Mouse (Mus musculus): ENCODE measurements around the gene 4930568D16Rik. TPM values are rescaled to one million over a fixed set of nuclear protein-coding genes. Genes with fewer than 3 reads are reported as not detected.

4930568D16Rik gene
- polyA plus RNA-seq, 1 experiment = not detected

DNA sequence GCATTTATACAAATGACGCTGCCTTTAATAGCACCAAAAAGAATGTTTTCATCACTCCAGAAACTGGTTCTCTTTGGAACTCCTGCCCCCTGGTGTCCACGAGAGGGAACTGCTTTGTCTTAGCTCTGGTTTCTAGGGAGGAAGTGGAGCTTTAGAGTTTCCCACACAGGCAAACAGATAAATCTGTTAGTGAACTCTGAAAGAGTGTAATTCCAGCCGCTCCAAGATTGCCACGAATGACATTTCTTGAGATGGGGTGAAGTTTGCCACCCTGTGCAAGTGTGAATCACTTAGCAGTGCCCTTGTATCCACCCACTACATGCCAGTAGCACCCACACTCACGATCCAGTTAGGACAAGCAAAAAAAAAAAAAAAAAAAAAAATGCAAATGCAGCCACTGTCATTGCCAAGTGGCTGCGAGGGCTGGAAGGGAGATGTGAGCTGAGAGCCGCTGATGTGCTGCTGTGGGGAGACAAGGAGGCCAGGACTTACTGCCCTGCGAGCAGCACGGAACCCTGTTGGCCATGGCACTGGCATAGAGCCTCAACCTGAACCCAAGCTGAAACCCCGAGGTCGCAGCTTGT lies 30.2 kb upstream of the 4930568D16Rik start:
- Histone ChIP-seq H3K4me1 (ENCODE audit: control insufficient read depth, insufficient read depth, low read length) (no peaks in the 10 kb centered on the region), H3K27me3 (replicated peaks; ENCODE audit: control insufficient read depth, insufficient read depth, low read length) (no peaks in the 10 kb centered on the region), H3K4me3 (ENCODE audit: insufficient read depth, low read depth, low read length) (no peak overlapping the region), H3K36me3 (ENCODE audit: control insufficient read depth, insufficient read depth, low read length) (no peaks in the 10 kb centered on the region), H3K27ac (ENCODE audit: insufficient read depth, low read depth, low read length) (no peak overlapping the region)
- TF ChIP-seq CTCF (conservative IDR thresholded peaks at IDR 0.05; ENCODE audit: insufficient read depth, insufficient read length, low read depth, low read length) = peak; percentile 77
- TF ChIP-seq POLR2A (IDR thresholded peaks at IDR 0.05; ENCODE audit: low read depth, low read length) = no peak
- peak; percentile 67 for DNase-seq
- WGBS = 34% methylated on average over 11 of the region's 11 CpGs

DNA sequence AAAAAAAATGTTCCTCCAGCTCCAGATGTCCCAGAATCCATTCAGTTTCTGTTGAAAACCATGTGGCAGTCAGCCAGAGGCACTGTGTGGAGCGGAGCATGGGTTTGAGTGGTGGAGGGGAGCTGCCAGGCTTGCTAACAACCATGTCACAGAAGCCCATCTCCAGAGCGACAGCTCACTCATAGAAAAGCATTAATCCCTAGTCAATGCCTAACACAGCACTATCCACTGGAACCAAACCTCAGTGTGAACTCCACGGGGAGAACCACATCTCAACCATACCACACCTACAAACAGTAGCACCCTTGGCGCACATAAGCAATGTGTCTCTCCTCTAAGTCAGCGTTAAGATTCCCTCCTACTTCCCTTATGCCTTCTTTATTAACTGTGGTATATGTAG lies 29.6 kb upstream of the 4930568D16Rik start, which contains the start of gene 4930402F06Rik:
4930402F06Rik (minus strand) TSS at position 80 of the 400 bp plus-strand sequence.
- WGBS = 72% methylated on average over 5 of the region's 5 CpGs
- Histone ChIP-seq H3K27me3 (replicated peaks; ENCODE audit: control insufficient read depth, insufficient read depth, low read length) (no peaks in the 10 kb centered on the region), H3K4me3 (ENCODE audit: insufficient read depth, low read depth, low read length) (no peak within 1 kb of the TSS), H3K27ac (ENCODE audit: insufficient read depth, low read depth, low read length) (no peak within 1 kb of the TSS), H3K36me3 (ENCODE audit: control insufficient read depth, insufficient read depth, low read length) (no peaks in the 10 kb centered on the region), H3K4me1 (ENCODE audit: control insufficient read depth, insufficient read depth, low read length) (no peaks in the 10 kb centered on the region)
- no peak for TF ChIP-seq CTCF (conservative IDR thresholded peaks at IDR 0.05; ENCODE audit: insufficient read depth, insufficient read length, low read depth, low read length)
- no peak for TF ChIP-seq POLR2A (IDR thresholded peaks at IDR 0.05; ENCODE audit: low read depth, low read length)
- no peak for DNase-seq

DNA sequence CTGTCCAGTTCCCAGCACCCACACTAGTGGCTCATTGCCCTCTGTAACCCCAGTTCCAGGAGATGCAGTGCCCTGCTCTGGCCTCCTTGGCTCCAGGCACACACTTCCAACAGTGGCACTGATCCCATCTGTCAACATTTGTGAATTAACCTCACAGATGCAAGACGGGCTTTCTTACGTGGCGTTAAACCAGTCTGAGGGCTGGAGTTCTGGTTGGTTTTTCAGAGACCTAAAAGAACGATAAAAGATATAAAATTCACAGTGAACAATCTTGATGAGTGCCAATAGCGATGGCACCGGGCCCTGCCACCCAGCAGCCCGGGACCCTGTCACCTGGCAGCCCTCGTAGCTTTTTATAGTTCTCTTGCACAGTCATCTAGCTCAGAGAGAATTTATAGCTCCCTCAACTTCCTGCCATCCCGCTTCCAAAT lies 17.9 kb upstream of the 4930568D16Rik start:
- TF ChIP-seq POLR2A (IDR thresholded peaks at IDR 0.05; ENCODE audit: low read depth, low read length) (no peak), CTCF (conservative IDR thresholded peaks at IDR 0.05; ENCODE audit: insufficient read depth, insufficient read length, low read depth, low read length) (no peak)
- H3K27me3 ChIP-seq (replicated peaks; ENCODE audit: control insufficient read depth, insufficient read depth, low read length) = no peaks in the 10 kb centered on the region
- no peak for DNase-seq
- no peak overlapping the region for H3K4me3 ChIP-seq (ENCODE audit: insufficient read depth, low read depth, low read length)
- no peaks in the 10 kb centered on the region for H3K4me1 ChIP-seq (ENCODE audit: control insufficient read depth, insufficient read depth, low read length)
- H3K36me3 ChIP-seq (ENCODE audit: control insufficient read depth, insufficient read depth, low read length) = no peaks in the 10 kb centered on the region
- no peak overlapping the region for H3K27ac ChIP-seq (ENCODE audit: insufficient read depth, low read depth, low read length)
- WGBS = 45% methylated on average over 9 of the region's 9 CpGs

- no peaks in the 10 kb centered on the region for H3K36me3 ChIP-seq (ENCODE audit: control insufficient read depth, insufficient read depth, low read length)
- no peaks in the 10 kb centered on the region for H3K27me3 ChIP-seq (replicated peaks; ENCODE audit: control insufficient read depth, insufficient read depth, low read length)
- H3K4me1 ChIP-seq (ENCODE audit: control insufficient read depth, insufficient read depth, low read length) = no peaks in the 10 kb centered on the region
- 71% methylated on average over 9 of the region's 9 CpGs for WGBS
- no peak overlapping the region for H3K4me3 ChIP-seq (ENCODE audit: insufficient read depth, low read depth, low read length)
- DNase-seq = no peak
- H3K27ac ChIP-seq (ENCODE audit: insufficient read depth, low read depth, low read length) = no peak overlapping the region
- no peak for TF ChIP-seq CTCF (conservative IDR thresholded peaks at IDR 0.05; ENCODE audit: insufficient read depth, insufficient read length, low read depth, low read length)
- no peak for TF ChIP-seq POLR2A (IDR thresholded peaks at IDR 0.05; ENCODE audit: low read depth, low read length)
These were observed 11.8 kb upstream of the 4930568D16Rik start for GRCm38 (mm10) chr2:35379306-35379705.

GRCm38 (mm10) chr2:35377600-35377999 lies 10.1 kb upstream of the 4930568D16Rik start:
- Histone ChIP-seq H3K27me3 (replicated peaks; ENCODE audit: control insufficient read depth, insufficient read depth, low read length) (no peaks in the 10 kb centered on the region), H3K4me3 (ENCODE audit: insufficient read depth, low read depth, low read length) (no peak overlapping the region), H3K36me3 (ENCODE audit: control insufficient read depth, insufficient read depth, low read length) (no peaks in the 10 kb centered on the region), H3K27ac (ENCODE audit: insufficient read depth, low read depth, low read length) (no peak overlapping the region), H3K4me1 (ENCODE audit: control insufficient read depth, insufficient read depth, low read length) (no peaks in the 10 kb centered on the region)
- 26% methylated on average over 6 of the region's 6 CpGs for WGBS
- DNase-seq = no peak
- TF ChIP-seq CTCF (conservative IDR thresholded peaks at IDR 0.05; ENCODE audit: insufficient read depth, insufficient read length, low read depth, low read length) = no peak
- TF ChIP-seq POLR2A (IDR thresholded peaks at IDR 0.05; ENCODE audit: low read depth, low read length) = no peak

DNA sequence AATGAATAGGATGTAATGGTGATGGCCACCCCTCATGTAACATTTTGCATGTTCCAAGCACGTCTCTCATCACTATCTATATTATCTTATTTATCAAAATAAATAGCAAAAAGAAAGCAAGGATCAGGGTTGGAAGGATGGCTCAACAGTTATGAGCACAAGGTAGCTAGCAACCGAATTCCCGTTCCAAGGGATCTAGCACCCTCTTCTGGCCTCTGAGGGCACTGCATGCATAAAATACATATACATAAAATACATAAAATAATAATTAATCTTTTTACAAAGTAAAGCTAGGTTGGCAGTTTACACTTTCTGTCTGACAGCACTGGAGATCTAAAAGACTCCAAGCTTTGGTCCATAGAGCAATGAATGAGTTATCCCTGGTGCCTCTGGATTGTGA lies 5.5 kb upstream of the 4930568D16Rik start:
- DNase-seq = peak; percentile 13

DNA sequence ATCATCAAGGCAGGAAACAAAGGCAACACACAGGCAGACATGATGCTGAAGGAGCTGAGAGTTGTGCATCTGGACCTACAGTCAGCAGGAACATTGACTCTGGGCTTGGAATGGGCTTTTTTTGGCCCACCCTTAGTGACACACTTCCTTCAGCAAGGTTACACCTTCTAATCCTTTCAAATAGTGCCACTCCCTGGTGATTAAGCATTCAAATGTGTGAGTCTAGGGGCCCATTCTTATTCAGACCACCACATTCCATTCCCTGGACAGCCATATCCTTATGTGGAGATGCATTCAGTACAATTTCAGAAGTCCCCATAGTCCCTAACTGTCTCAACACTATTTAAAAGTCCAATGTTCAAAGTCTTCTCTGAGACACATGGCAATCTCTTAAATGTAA lies 3.2 kb upstream of the 4930568D16Rik start:
- H3K27me3 ChIP-seq (replicated peaks; ENCODE audit: control insufficient read depth, insufficient read depth, low read length) = no peaks in the 10 kb centered on the region
- DNase-seq = no peak
- TF ChIP-seq CTCF (conservative IDR thresholded peaks at IDR 0.05; ENCODE audit: insufficient read depth, insufficient read length, low read depth, low read length) = no peak
- TF ChIP-seq POLR2A (IDR thresholded peaks at IDR 0.05; ENCODE audit: low read depth, low read length) = no peak
- H3K4me1 ChIP-seq (ENCODE audit: control insufficient read depth, insufficient read depth, low read length) = no peaks in the 10 kb centered on the region
- no peak overlapping the region for H3K27ac ChIP-seq (ENCODE audit: insufficient read depth, low read depth, low read length)
- H3K36me3 ChIP-seq (ENCODE audit: control insufficient read depth, insufficient read depth, low read length) = no peaks in the 10 kb centered on the region
- no peak overlapping the region for H3K4me3 ChIP-seq (ENCODE audit: insufficient read depth, low read depth, low read length)

More for the DNA sequence above, 5.5 kb upstream of the 4930568D16Rik start:
- WGBS = 27% methylated on average over 3 of the region's 3 CpGs
- no peak for TF ChIP-seq POLR2A (IDR thresholded peaks at IDR 0.05; ENCODE audit: low read depth, low read length)
- peak; percentile 55 for TF ChIP-seq CTCF (conservative IDR thresholded peaks at IDR 0.05; ENCODE audit: insufficient read depth, insufficient read length, low read depth, low read length)
- Histone ChIP-seq H3K36me3 (ENCODE audit: control insufficient read depth, insufficient read depth, low read length) (no peaks in the 10 kb centered on the region), H3K27me3 (replicated peaks; ENCODE audit: control insufficient read depth, insufficient read depth, low read length) (no peaks in the 10 kb centered on the region), H3K4me3 (ENCODE audit: insufficient read depth, low read depth, low read length) (no peak overlapping the region), H3K27ac (ENCODE audit: insufficient read depth, low read depth, low read length) (no peak overlapping the region), H3K4me1 (ENCODE audit: control insufficient read depth, insufficient read depth, low read length) (no peaks in the 10 kb centered on the region)

Data from kidney, adult 2 months (tissue).